Mouse (Mus musculus) MEL (cell line): ENCODE results near the gene Hist1h3c. TPM values are rescaled to one million over a fixed set of nuclear protein-coding genes. Genes with fewer than 3 reads are reported as not detected.

Experiments
- DNase-seq: peaks from one replicate; pipeline ENCODE4 v3.0.0; 2011; ENCODE audit warnings: low read depth, low spot score
- H3K27ac ChIP-seq: 2 replicates; pipeline ENCODE4 v1.5.1; 2012; ENCODE audit warnings: low read depth, mild to moderate bottlenecking, control low read depth, low read length, moderate library complexity; ENCODE audit not compliant: control insufficient read depth
- H3K27me3 ChIP-seq, 2 experiments: fragments of 150-350 bp in 1 of 2; sonication (generic) in 1 of 2; 2 replicates each; pipeline ENCODE4 v1.6.1; 2012; ENCODE audit warnings: low read length in 2 of 2, mild to moderate bottlenecking in 2 of 2, improper control_type of control experiment in 1 of 2, moderate library complexity in 1 of 2; ENCODE audit not compliant: insufficient read depth in 2 of 2, control insufficient read depth in 1 of 2
- H3K36me3 ChIP-seq, 2 experiments: 2 replicates each; pipeline ENCODE4 v1.6.1; 2012 to 2014; ENCODE audit warnings: low read length in 2 of 2, improper control_type of control experiment in 1 of 2, inconsistent platforms in 1 of 2, mild to moderate bottlenecking in 1 of 2; ENCODE audit not compliant: insufficient read depth in 2 of 2, control insufficient read depth in 1 of 2
- H3K4me1 ChIP-seq, 2 experiments: fragments of 150-350 bp in 1 of 2; sonication (generic) in 1 of 2; 2 replicates each; pipeline ENCODE4 v1.6.1; 2012; ENCODE audit warnings: low read length in 2 of 2, improper control_type of control experiment in 1 of 2, mild to moderate bottlenecking in 1 of 2; ENCODE audit not compliant: insufficient read depth in 2 of 2, control insufficient read depth in 1 of 2
- H3K4me3 ChIP-seq, 2 experiments: fragments of 150-350 bp in 1 of 2; sonication (generic) in 1 of 2; 2 replicates each; pipeline ENCODE4 v1.5.1; 2012; ENCODE audit warnings: low read depth in 2 of 2, low read length in 2 of 2, mild to moderate bottlenecking in 2 of 2, moderate library complexity in 2 of 2, control low read depth in 1 of 2, improper control_type of control experiment in 1 of 2; ENCODE audit not compliant: control insufficient read depth in 1 of 2, insufficient read depth in 1 of 2
- H3K79me2 ChIP-seq: 2 replicates; pipeline ENCODE4 v1.6.1; 2012; ENCODE audit warnings: mild to moderate bottlenecking, low read length, moderate library complexity; ENCODE audit not compliant: control insufficient read depth, poor library complexity, insufficient read depth
- H3K9ac ChIP-seq: 2 replicates; pipeline ENCODE4 v1.6.1; 2012; ENCODE audit warnings: low read depth, mild to moderate bottlenecking, control low read depth, low read length, moderate library complexity; ENCODE audit not compliant: control insufficient read depth, poor library complexity, severe bottlenecking
- H3K9me3 ChIP-seq: fragments of 150-350 bp; sonication (generic); replicated peaks from 2 replicates; pipeline ENCODE4 v1.6.1; 2012; ENCODE audit warnings: mild to moderate bottlenecking, low read length, improper control_type of control experiment, moderate library complexity; ENCODE audit not compliant: insufficient read depth
- CTCF ChIP-seq, 3 experiments: IDR thresholded peaks in 2 of 3; conservative IDR thresholded peaks in 1 of 3; 2 replicates each; pipeline ENCODE4 v1.5.1; 2011 to 2012; ENCODE audit warnings: low read length in 3 of 3, low read depth in 2 of 3, mild to moderate bottlenecking in 2 of 3, improper control_type of control experiment in 1 of 3, inconsistent platforms in 1 of 3, mixed read lengths in 1 of 3, moderate library complexity in 1 of 3; ENCODE audit not compliant: control insufficient read depth in 1 of 3, insufficient read depth in 1 of 3, poor library complexity in 1 of 3, severe bottlenecking in 1 of 3
- EP300 ChIP-seq, 2 experiments: IDR thresholded peaks; 2 replicates each; pipeline ENCODE4 v1.6.1; 2011; ENCODE audit warnings: improper control_type of control experiment in 2 of 2, low read length in 2 of 2, low read depth in 1 of 2, mild to moderate bottlenecking in 1 of 2
- ETS1 ChIP-seq: IDR thresholded peaks from 2 replicates; pipeline ENCODE4 v1.6.1; 2012; ENCODE audit warnings: low read depth, mild to moderate bottlenecking, inconsistent platforms, low read length, improper control_type of control experiment, moderate library complexity
- GABPA ChIP-seq: IDR thresholded peaks from 2 replicates; pipeline ENCODE4 v1.6.1; 2012; ENCODE audit warnings: low read depth, mild to moderate bottlenecking, inconsistent platforms, low read length, improper control_type of control experiment, moderate library complexity
- GATA1 ChIP-seq: IDR thresholded peaks from 2 replicates; pipeline ENCODE4 v1.6.1; 2011; ENCODE audit warnings: low read depth, low read length, improper control_type of control experiment
- HCFC1 ChIP-seq: IDR thresholded peaks from 2 replicates; pipeline ENCODE4 v1.6.1; 2012; ENCODE audit warnings: low read depth, mild to moderate bottlenecking, inconsistent platforms, low read length, improper control_type of control experiment, moderate library complexity
- JUND ChIP-seq: IDR thresholded peaks from 2 replicates; pipeline ENCODE4 v1.6.1; 2011; ENCODE audit warnings: low read depth, mild to moderate bottlenecking, improper control_type of control experiment, low read length
- MAFK ChIP-seq: IDR thresholded peaks from 2 replicates; pipeline ENCODE4 v1.6.1; 2011; ENCODE audit warnings: low read depth, mild to moderate bottlenecking, low read length, improper control_type of control experiment, borderline replicate concordance
- MAX ChIP-seq: IDR thresholded peaks from 2 replicates; pipeline ENCODE4 v1.6.1; 2011; ENCODE audit warnings: low read length, improper control_type of control experiment
- MAZ ChIP-seq: IDR thresholded peaks from 2 replicates; pipeline ENCODE4 v1.6.1; 2012; ENCODE audit warnings: low read depth, mild to moderate bottlenecking, inconsistent platforms, low read length, improper control_type of control experiment
- MEF2A ChIP-seq: IDR thresholded peaks from 2 replicates; pipeline ENCODE4 v1.6.1; 2014; ENCODE audit warnings: low read depth, mild to moderate bottlenecking, inconsistent platforms, low read length, improper control_type of control experiment; ENCODE audit not compliant: poor library complexity, insufficient replicate concordance, severe bottlenecking; ENCODE audit errors: extremely low read depth
- NELFE ChIP-seq: IDR thresholded peaks from 2 replicates; pipeline ENCODE4 v1.6.1; 2011; ENCODE audit warnings: low read depth, low read length, improper control_type of control experiment
- NRF1 ChIP-seq: IDR thresholded peaks from 2 replicates; pipeline ENCODE4 v1.6.1; 2014; ENCODE audit warnings: low read depth, mild to moderate bottlenecking, inconsistent platforms, low read length, improper control_type of control experiment, moderate library complexity; ENCODE audit not compliant: poor library complexity, insufficient read depth, severe bottlenecking
- POLR2AphosphoS5 ChIP-seq: IDR thresholded peaks from 2 replicates; pipeline ENCODE4 v1.6.1; 2012; ENCODE audit warnings: low read depth, borderline replicate concordance, mild to moderate bottlenecking, inconsistent platforms, low read length, moderate library complexity, mixed read lengths
- RAD21 ChIP-seq: IDR thresholded peaks from 2 replicates; pipeline ENCODE4 v1.6.1; 2011; ENCODE audit warnings: mild to moderate bottlenecking, low read depth, low read length, improper control_type of control experiment
- SIN3A ChIP-seq: IDR thresholded peaks from 2 replicates; pipeline ENCODE4 v1.6.1; 2012; ENCODE audit warnings: low read length, improper control_type of control experiment, inconsistent platforms
- TCF12 ChIP-seq: IDR thresholded peaks from 2 replicates; pipeline ENCODE4 v1.6.1; 2014; ENCODE audit warnings: low read depth, mild to moderate bottlenecking, inconsistent platforms, low read length, improper control_type of control experiment, moderate library complexity
- USF1 ChIP-seq: IDR thresholded peaks from 2 replicates; pipeline ENCODE4 v1.6.1; 2014; ENCODE audit warnings: low read depth, mild to moderate bottlenecking, inconsistent platforms, low read length, improper control_type of control experiment, moderate library complexity
- USF2 ChIP-seq, 2 experiments: IDR thresholded peaks; 2 replicates each; pipeline ENCODE4 v1.6.1; 2011 to 2012; ENCODE audit warnings: improper control_type of control experiment in 2 of 2, low read length in 2 of 2, borderline replicate concordance in 1 of 2, inconsistent platforms in 1 of 2, low read depth in 1 of 2, mild to moderate bottlenecking in 1 of 2; ENCODE audit not compliant: insufficient read depth in 1 of 2
- polyA plus RNA-seq, 2 experiments: library from polyadenylated mRNA; stranded (reverse) in 1 of 2; unstranded in 1 of 2; fragments of >175 nt in 1 of 2; fragments of >200 nt in 1 of 2; gene quantifications; 2 replicates each; pipeline versions ENCODE4 v1.2.1 to v1.2.4; 2012; ENCODE audit warnings: low replicate concordance in 2 of 2, low read depth in 1 of 2; ENCODE audit not compliant: insufficient read length in 2 of 2, insufficient read depth in 1 of 2, missing spikeins in 1 of 2
- total RNA-seq: library from RNA; depleted of rRNA; stranded (reverse); fragments of 300-350 nt; gene quantifications from 2 replicates; pipeline ENCODE4 v1.2.3, GENCODE M21; 2012

Gene Hist1h3c
- total and polyA plus RNA-seq, 3 experiments, result 1.7 to 1,651 TPM; not detected in 1

DNA sequence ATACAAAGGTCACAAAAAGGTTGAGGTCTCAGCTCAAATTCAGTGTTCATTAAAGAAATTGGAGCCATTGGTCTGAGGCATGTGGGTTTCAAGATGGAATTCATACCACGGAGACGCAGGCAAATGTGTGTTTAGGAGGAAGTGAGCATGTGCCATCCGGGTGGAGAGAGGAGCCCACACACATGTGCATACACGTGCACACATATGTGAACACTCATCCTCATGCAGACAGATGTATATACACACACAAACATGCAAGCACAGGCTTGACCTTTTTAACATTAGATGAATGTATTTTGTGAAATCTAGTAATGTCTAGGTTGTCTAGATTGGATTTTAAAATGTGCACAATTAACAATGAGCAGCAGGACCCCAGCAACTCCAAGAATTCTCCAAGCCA lies 43.2 kb downstream of the Hist1h3c start:
- DNase-seq, result no peak
- Histone ChIP-seq H3K79me2 (no peaks in the 10 kb centered on the region; the same call in 1 of the 2 replicates), H3K9me3 (no peaks in the 10 kb centered on the region), H3K27me3 (no peaks in the 10 kb centered on the region), H3K9ac (no peak overlapping the region), H3K4me1 (peaks cover 0 to 18% of the 10 kb centered on the region in 2 experiments; a peak in 2 of 4 replicates), H3K27ac (no peak overlapping the region), H3K36me3 (peaks cover 0 to 27% of the 10 kb centered on the region in 2 experiments; a peak in 2 of 4 replicates), H3K4me3 (no peak overlapping the region)
- no peak for TF ChIP-seq GABPA
- no peak for TF ChIP-seq POLR2AphosphoS5
- no peak for TF ChIP-seq USF2 (IDR thresholded peaks at IDR 0.05; ENCODE audit: borderline replicate concordance in 1 of 2, insufficient read depth in 1 of 2, low read depth in 1 of 2, low read length in 2 of 2)
- TF ChIP-seq MAX, result no peak
- no peak for TF ChIP-seq MAFK
- TF ChIP-seq SIN3A, result no peak
- TF ChIP-seq MAZ, result no peak
- TF ChIP-seq TCF12, result no peak
- TF ChIP-seq NRF1, result no peak
- TF ChIP-seq RAD21, result no peak
- TF ChIP-seq USF1, result no peak
- TF ChIP-seq NELFE, result no peak
- TF ChIP-seq GATA1, result no peak
- no peak for TF ChIP-seq EP300 (IDR thresholded peaks at IDR 0.05; ENCODE audit: low read depth in 1 of 2, low read length in 2 of 2)
- no peak for TF ChIP-seq ETS1
- TF ChIP-seq JUND, result no peak
- no peak for TF ChIP-seq HCFC1
- no peak for TF ChIP-seq MEF2A

DNA sequence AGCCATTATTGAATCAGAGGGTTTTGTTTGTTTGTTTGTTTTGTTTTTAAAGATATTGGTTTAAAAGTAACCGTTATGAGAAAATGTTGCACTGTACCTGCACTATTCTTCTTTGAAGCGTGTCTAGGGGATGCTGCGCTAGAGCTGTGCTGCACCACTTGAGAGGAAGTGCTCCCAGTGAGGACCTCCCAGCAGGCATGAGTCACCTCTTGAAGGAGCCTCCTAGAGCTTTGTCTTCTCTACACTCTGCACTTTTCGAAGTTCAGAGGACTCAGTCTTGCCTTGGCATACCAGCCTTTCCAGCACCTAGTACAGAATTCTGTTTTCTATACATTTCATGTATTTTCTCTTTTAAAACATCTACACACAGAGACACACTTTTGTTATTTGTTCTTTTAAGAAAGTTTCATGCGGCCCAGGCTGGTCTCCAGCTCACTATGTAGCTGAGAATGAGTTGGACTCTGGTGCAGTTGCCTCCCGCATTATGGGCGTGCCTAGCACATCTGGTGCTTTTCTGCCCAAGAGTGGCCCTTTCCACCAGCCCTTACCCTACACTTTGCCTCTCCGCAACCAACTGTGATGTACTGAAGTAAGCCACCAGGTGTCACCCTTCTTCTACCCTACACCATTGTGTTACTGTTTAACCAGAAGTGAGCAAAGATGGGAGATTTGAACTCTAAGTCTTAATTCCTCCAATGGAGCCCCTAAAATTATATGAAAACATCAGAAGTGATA lies 44.4 kb downstream of the Hist1h3c start:
- Histone ChIP-seq H3K36me3 (peaks cover 0 to 34% of the 10 kb centered on the region in 2 experiments; a peak in 2 of 4 replicates), H3K27me3 (no peaks in the 10 kb centered on the region), H3K4me3 (no peak overlapping the region), H3K27ac (no peak overlapping the region), H3K9ac (peak overlapping the region; percentile 61), H3K4me1 (peaks cover 0 to 22% of the 10 kb centered on the region in 2 experiments; a peak in 2 of 4 replicates), H3K9me3 (no peaks in the 10 kb centered on the region), H3K79me2 (no peaks in the 10 kb centered on the region; the same call in 1 of the 2 replicates)
- TF ChIP-seq TCF12, result no peak
- TF ChIP-seq CTCF (IDR thresholded peaks at IDR 0.05 in 2 of 3, conservative IDR thresholded peaks at IDR 0.05 in 1 of 3; ENCODE audit: control insufficient read depth in 1 of 3, insufficient read depth in 1 of 3, low read depth in 2 of 3, low read length in 3 of 3, poor library complexity in 1 of 3, severe bottlenecking in 1 of 3), result peak in 2 of 3 experiments; percentile 58 to 86; a peak in 4 of 6 replicates
- peak; percentile 92 for DNase-seq
